Mouse (Mus musculus) hindbrain, embryonic 10.5 days (tissue): ENCODE data around the gene Adamtsl1. TPM values are rescaled to one million over a fixed set of nuclear protein-coding genes. Genes with fewer than 3 reads are reported as not detected.

Source experiments
- DNase-seq: peaks from one replicate; pipeline ENCODE4 v3.0.0-alpha.2; 2017; ENCODE audit warnings: low spot score
- H3K27ac ChIP-seq: fragments of 300-500 bp; sonication (generic); 2 replicates; pipeline ENCODE4 v1.5.1; 2016; ENCODE audit warnings: mild to moderate bottlenecking, moderate library complexity
- H3K27me3 ChIP-seq: fragments of 300-500 bp; sonication (generic); 2 replicates; pipeline ENCODE4 v1.6.1; 2016; ENCODE audit warnings: mild to moderate bottlenecking; ENCODE audit not compliant: poor library complexity, insufficient read depth, severe bottlenecking
- H3K36me3 ChIP-seq: fragments of 300-500 bp; sonication (generic); 2 replicates; pipeline ENCODE4 v1.6.1; 2016; ENCODE audit warnings: mild to moderate bottlenecking, moderate library complexity
- H3K4me1 ChIP-seq: fragments of 300-500 bp; sonication (generic); replicated peaks from 2 replicates; pipeline ENCODE4 v1.6.1; 2016; ENCODE audit warnings: mild to moderate bottlenecking
- H3K4me3 ChIP-seq: fragments of 300-500 bp; sonication (generic); 2 replicates; pipeline ENCODE4 v1.5.1; 2016; ENCODE audit warnings: mild to moderate bottlenecking, moderate library complexity
- H3K9me3 ChIP-seq: fragments of 300-500 bp; sonication (generic); 2 replicates; pipeline ENCODE4 v1.6.1; 2016; ENCODE audit warnings: mild to moderate bottlenecking, moderate library complexity
- WGBS: fragments of 180-500 bp; shearing (Covaris S2); methylation state at CpG from one replicate; pipeline ENCODE4 v1.1.7; 2016; 5-methylcytosine and 5-hydroxymethylcytosine counted together
- polyA plus RNA-seq: library from polyadenylated mRNA; unstranded; fragments of >200 nt; fragmentation: Nextera tagmentation; extraction: Ambion mirVana; gene quantifications from 2 replicates; pipeline ENCODE4 v1.2.1, GENCODE M21; 2016

Gene Adamtsl1
- polyA plus RNA-seq, result 3.7 and 6.2 TPM in 2 replicates

DNA sequence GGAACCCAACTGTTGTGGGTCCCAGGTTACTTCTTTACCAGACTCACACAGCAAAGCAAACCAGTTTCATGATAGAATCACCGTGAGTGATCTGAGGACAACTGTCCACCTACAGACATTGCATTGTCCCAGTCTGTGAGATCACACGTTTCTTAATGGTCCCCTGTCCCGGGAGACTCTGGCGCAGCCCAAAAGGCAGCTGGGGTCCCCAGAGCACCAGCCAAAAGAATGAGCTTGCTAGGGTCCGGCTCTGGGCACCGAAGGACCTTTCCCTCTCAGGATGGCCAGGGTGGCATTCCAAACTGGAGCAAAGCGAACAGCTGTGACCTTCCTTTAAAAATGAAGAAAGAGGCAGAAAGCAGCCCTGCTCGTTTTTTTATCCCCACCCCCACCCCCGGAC lies at the start of gene Adamtsl1:
Gene Adamtsl1 (plus strand): TSS at position 381 of the 400 bp plus-strand sequence.
- WGBS, result 3% methylated on average over 9 of the region's 9 CpGs
- H3K27me3 ChIP-seq, result peaks cover 47% of the 10 kb centered on the region
- H3K27ac ChIP-seq, result peak within 1 kb of the TSS; percentile 72

DNA sequence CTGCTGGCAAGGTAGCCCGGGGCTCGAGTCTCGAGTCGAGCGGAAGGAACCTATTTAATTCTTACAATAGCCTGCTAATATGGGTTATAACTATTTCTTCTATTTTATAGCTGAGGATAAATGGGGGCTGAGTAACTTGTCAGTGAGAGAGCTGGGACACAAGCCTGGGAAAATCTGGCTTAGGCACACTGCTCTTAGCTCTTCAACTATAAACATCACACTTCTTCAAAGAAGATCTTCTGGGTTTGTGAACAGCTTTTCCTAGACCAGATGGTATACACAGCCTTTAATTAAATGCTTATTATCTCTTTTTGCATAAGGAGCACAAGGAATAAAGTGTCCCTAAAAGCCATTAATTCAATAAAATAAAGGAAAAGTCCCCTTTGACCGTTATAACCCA lies 30.4 kb upstream of the Adamtsl1 start:
- WGBS, result 93% methylated on average over 6 of the region's 6 CpGs
- Histone ChIP-seq H3K4me1 (peaks cover 4% of the 10 kb centered on the region), H3K27ac (no peak overlapping the region), H3K9me3 (no peaks in the 10 kb centered on the region), H3K36me3 (no peaks in the 10 kb centered on the region), H3K27me3 (no peaks in the 10 kb centered on the region), H3K4me3 (no peak overlapping the region)
- DNase-seq, result no peak

More for the DNA sequence above, at the start of gene Adamtsl1:
- Histone ChIP-seq H3K36me3 (no peaks in the 10 kb centered on the region), H3K4me1 (peaks cover 18% of the 10 kb centered on the region), H3K9me3 (no peaks in the 10 kb centered on the region), H3K4me3 (peak within 1 kb of the TSS; percentile 64)
- DNase-seq, result no peak

DNA sequence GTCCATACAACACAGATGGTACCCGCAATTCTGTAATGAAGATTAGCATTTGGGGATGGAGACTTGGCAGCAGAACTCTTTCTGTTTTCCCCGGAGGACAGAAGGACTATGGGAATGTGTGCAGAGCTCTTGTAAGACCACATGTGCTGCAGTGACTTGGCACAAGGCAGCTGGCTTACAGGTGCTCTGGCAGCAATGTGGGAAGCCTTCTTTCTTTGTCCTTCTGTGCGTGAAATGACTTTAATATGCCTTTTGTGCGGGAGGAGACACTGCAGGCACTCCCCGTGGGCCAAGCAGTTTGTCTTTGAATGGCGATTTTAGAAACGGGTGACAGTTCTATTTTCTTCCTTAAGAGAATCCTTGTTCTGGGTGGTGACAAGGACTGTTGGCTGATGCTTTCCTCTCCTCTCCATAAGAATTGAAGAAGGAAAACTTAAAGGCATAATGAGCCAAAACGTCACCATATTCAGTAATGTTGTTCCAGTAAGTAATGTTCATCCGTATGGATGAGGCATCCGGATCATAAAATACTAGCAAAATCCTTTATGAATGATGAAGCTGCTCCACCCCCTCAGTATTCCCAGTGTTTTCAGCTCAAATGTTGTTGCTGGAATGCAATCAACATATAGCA lies 27.5 kb upstream of the Adamtsl1 start:
- no peak for DNase-seq
- no peaks in the 10 kb centered on the region for H3K36me3 ChIP-seq
- no peak overlapping the region for H3K4me3 ChIP-seq
- WGBS, result 61% methylated on average over 10 of the region's 10 CpGs
- H3K27ac ChIP-seq, result no peak overlapping the region
- H3K9me3 ChIP-seq, result no peaks in the 10 kb centered on the region
- peaks cover 4% of the 10 kb centered on the region for H3K4me1 ChIP-seq
- H3K27me3 ChIP-seq, result no peaks in the 10 kb centered on the region

DNA sequence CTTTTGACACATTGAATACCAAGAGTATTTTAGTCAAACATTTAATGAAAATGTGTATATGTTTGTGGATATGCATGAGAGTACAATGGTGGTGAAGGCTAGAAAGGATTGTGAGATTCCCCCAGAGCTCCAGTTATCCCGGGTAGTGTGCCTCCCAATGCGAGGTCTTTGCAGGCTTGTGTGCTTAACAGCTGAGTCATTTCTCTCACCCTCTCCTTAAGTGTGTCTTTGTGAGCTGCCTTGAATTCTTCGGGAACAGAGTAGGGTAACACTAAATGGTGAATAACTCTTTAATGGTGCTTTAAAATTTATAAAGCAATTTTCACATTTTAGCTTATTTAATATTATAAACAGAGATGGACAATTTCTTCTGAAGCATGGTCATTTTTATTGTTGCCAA lies 8.3 kb upstream of the Adamtsl1 start:
- no peak for DNase-seq
- Histone ChIP-seq H3K27me3 (no peaks in the 10 kb centered on the region), H3K27ac (no peak overlapping the region), H3K9me3 (no peaks in the 10 kb centered on the region), H3K36me3 (no peaks in the 10 kb centered on the region), H3K4me1 (no peaks in the 10 kb centered on the region), H3K4me3 (no peak overlapping the region)
- WGBS, result 83% methylated on average over 3 of the region's 3 CpGs

DNA sequence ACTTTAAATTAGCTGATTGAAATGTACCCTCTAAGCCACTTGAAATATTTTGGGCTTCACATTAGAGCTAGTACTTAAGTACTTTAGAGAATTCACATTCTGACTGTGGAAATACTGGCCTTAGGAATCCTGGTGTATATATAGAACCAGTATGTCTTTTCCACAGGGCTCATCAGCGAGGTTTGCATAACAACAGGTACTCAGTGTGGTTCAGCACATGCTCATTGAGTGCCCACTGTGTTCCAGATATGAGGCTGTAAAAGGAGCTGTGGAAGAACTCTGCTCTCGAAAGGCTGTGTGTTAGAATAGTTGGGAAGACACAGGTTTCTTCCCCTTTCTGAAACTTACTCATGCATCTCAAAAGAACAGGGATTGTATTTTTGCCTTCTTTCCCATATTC lies 7.0 kb upstream of the Adamtsl1 start:
- Histone ChIP-seq H3K4me3 (no peak overlapping the region), H3K27me3 (peaks cover 6% of the 10 kb centered on the region; the same call in 1 of the 2 replicates), H3K9me3 (no peaks in the 10 kb centered on the region), H3K36me3 (no peaks in the 10 kb centered on the region), H3K4me1 (no peaks in the 10 kb centered on the region), H3K27ac (no peak overlapping the region)
- no peak for DNase-seq
- 68% methylated on average over 2 of the region's 2 CpGs for WGBS

DNA sequence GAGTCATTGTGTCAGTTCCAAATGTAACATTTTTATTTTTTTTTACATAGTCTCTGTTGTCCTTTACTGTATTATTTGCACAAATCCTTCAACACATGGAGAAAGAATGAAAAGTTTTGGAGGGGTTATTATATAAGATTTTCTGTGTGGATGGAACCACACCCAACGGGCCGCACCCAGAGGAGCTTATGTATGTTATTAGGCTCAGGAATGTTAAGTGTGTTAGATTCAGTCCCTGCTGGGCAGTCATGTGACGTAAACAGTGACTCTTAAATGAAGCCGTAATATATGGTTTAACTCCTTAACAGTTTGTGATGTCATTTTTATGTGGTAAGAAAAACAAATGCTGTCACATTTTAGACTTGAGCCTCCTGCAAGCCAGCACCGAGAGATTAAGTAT lies 6.5 kb upstream of the Adamtsl1 start:
- Histone ChIP-seq H3K36me3 (no peaks in the 10 kb centered on the region), H3K9me3 (no peaks in the 10 kb centered on the region), H3K27ac (no peak overlapping the region), H3K4me3 (no peak overlapping the region), H3K27me3 (peaks cover 10% of the 10 kb centered on the region), H3K4me1 (no peaks in the 10 kb centered on the region)
- 84% methylated on average over 5 of the region's 5 CpGs for WGBS
- DNase-seq, result no peak

DNA sequence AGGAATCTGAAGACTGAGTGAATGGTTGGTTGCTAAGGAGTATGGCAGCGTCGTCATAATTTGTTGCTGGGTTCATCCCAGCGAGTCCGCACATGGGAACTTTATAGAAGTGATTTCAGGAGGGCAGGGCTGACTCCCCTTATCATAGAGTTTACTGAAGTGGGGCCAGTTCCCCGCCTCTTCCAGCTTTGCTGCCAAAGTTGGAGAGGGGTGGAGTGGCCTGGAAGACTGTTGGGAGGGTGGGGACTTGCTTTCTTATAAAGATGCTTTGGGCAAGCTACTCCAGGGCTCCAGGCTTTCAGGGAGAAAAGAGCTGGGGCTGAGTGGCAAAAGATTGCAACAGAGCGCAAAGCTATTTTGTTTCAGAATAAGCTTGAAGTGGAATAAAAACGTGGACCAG lies 684 bp upstream of the Adamtsl1 start:
- peak; percentile 5 for DNase-seq
- Histone ChIP-seq H3K36me3 (no peaks in the 10 kb centered on the region), H3K4me3 (peak overlapping the region; percentile 64; the same call in 1 of the 2 replicates), H3K27me3 (peaks cover 47% of the 10 kb centered on the region), H3K27ac (no peak overlapping the region), H3K4me1 (peaks cover 18% of the 10 kb centered on the region), H3K9me3 (no peaks in the 10 kb centered on the region)
- 44% methylated on average over 7 of the region's 7 CpGs for WGBS

DNA sequence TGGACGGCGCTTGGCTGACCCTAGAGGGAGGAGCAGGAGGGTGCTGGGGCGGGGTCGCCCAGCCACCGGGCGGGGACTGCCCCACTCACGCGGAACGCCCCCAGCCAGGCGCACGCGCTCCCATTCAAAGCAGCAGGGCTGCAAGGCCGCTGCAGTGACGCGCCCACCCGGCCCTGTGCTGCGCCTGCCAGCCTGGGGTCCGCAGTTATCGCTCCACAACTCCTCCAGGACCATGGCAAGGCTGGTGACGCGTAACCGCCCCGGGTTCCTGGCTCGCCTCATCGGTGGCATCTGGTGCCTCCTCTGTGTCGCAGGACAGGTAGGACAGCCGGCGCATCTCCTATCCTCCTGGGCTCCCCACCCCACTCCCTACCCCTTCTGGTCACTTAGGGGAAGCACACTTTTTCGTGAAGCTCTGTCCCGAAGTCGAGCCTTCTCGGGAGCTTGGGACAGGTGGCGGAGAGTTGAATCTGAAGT lies 271 bp downstream of the Adamtsl1 start:
- peaks cover 18% of the 10 kb centered on the region for H3K4me1 ChIP-seq
- H3K9me3 ChIP-seq, result no peaks in the 10 kb centered on the region
- H3K36me3 ChIP-seq, result no peaks in the 10 kb centered on the region
- under 1% methylated on average over 33 of the region's 33 CpGs for WGBS
- peak overlapping the region; percentile 64 for H3K4me3 ChIP-seq
- DNase-seq, result peak; percentile 72
- peaks cover 47% of the 10 kb centered on the region for H3K27me3 ChIP-seq
- H3K27ac ChIP-seq, result peak overlapping the region; percentile 72

DNA sequence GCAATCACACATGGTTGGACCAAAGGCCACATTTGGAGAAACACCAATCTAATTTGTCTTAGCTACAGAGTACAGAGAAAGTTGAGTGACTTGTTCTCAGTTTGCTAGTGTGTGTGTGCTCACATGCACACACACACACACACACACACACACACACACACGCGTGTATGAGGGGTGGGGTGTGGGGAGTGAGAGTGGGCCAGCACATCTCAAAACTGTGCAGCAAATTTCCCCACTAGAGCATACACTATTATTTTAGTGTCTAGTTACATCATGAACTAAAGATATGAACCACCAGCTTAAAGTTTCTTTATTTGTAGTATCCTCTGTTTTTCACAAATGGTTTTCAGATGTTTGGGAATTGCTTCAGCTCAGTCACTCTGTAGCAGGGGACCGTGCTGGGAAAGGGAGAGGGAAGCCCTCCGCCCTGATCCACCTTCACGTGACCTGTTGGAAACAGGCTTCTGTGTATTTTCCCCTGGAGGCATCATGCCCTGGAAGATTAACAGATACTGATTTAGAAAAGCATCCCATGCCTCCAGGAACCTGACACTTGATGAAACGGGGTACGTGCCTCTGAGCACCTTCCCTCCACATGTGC lies 13.1 kb downstream of the Adamtsl1 start:
- Histone ChIP-seq H3K4me1 (no peaks in the 10 kb centered on the region), H3K4me3 (no peak overlapping the region), H3K9me3 (no peaks in the 10 kb centered on the region), H3K36me3 (no peaks in the 10 kb centered on the region), H3K27ac (no peak overlapping the region), H3K27me3 (no peaks in the 10 kb centered on the region)
- 75% methylated on average over 7 of the region's 7 CpGs for WGBS
- no peak for DNase-seq

DNA sequence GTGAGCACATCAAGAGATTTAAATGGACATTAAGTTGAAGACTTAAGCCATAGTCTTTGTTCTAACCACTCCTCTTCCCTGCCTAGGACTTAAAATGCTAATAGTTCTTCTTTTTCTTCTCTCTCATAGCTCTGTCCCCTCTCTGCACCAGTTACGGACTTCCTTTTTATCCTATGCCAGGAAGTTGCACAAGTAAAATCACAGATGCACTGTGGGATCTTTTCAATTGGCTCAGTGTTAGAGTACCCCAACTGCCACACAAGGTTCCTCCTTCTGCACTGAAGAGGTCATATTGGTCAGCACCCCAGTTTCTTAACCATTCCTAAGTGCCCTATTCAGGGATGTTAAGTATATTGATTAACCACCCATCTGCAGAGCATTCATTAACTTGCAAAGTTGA lies 15.9 kb downstream of the Adamtsl1 start:
- Histone ChIP-seq H3K27ac (no peak overlapping the region), H3K4me3 (no peak overlapping the region), H3K36me3 (no peaks in the 10 kb centered on the region), H3K27me3 (no peaks in the 10 kb centered on the region), H3K4me1 (no peaks in the 10 kb centered on the region), H3K9me3 (no peaks in the 10 kb centered on the region)
- no peak for DNase-seq
- 89% methylated on average over 1 of the region's 1 CpGs for WGBS

DNA sequence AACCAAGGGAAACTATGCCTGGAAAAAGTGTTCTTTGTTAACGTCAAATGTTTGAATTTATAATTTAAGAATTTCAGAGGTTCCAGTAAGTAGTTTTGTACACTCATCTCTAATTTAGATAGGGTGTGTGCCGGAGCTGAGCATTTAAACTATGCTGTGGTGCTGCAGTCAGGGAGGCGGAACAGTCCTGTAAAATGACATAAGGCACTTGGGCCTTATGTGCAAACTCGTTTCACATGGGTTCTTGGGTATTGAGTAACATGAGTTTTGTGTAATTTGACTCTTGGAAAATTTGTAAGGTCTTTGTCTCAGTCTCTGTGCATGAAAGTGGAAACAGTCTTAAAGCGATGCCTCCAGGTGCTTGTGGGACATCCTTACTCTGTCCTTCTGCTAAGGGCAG lies 25.7 kb downstream of the Adamtsl1 start:
- 76% methylated on average over 5 of the region's 5 CpGs for WGBS
- no peak for DNase-seq
- Histone ChIP-seq H3K9me3 (no peaks in the 10 kb centered on the region), H3K4me3 (no peak overlapping the region), H3K36me3 (no peaks in the 10 kb centered on the region), H3K27me3 (no peaks in the 10 kb centered on the region), H3K27ac (no peak overlapping the region), H3K4me1 (no peaks in the 10 kb centered on the region)

DNA sequence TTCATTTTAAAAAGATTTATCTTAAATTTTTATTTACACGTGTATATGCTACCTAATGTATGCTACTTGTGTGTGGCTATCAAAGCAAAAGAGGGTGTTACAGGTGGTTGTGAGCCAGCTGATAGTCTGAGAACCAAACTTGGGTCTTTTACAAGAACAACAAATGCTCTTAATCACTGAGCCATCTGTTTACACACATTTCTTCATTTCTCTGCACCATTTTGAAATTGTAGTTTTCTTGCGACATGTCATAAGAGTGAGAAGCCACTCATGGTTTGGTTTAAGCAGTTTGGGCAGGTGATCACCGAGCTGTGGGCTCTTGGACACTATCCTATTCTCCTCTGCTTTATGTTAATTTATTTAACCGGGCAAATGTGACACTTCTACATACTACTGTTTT lies 29.2 kb downstream of the Adamtsl1 start:
- Histone ChIP-seq H3K9me3 (no peaks in the 10 kb centered on the region), H3K27ac (no peak overlapping the region), H3K4me3 (no peak overlapping the region), H3K4me1 (no peaks in the 10 kb centered on the region), H3K36me3 (no peaks in the 10 kb centered on the region), H3K27me3 (no peaks in the 10 kb centered on the region)
- DNase-seq, result no peak
- 90% methylated on average over 4 of the region's 4 CpGs for WGBS

DNA sequence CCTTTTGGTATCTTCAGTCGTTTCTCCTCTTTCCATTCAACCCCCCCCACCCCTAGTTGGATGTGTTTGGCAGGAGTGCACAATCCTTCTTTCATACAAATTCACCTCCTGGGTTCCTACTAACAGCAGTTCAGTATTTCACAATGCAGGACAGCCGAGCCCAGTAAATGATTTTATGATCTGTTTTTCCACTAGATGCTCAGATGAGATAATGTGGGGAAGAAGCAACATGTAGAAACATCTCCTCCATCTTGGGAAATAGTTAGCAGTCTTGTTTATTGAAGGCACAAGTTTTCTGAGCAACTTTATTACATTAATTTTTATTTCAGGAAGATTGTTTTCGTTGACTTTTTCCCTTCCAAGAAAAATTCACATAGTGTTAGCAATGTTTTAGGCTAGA lies 40.7 kb downstream of the Adamtsl1 start:
- WGBS, result 86% methylated on average over 3 of the region's 3 CpGs
- no peaks in the 10 kb centered on the region for H3K36me3 ChIP-seq

More for the DNA sequence above, 40.7 kb downstream of the Adamtsl1 start:
- H3K9me3 ChIP-seq, result no peaks in the 10 kb centered on the region
- no peaks in the 10 kb centered on the region for H3K27me3 ChIP-seq
- H3K4me1 ChIP-seq, result no peaks in the 10 kb centered on the region
- no peak for DNase-seq
- no peak overlapping the region for H3K4me3 ChIP-seq
- H3K27ac ChIP-seq, result no peak overlapping the region
